Mouse (Mus musculus): ENCODE results near the gene Fbh1.
A peak's percentile ranks its signal among the peaks of the same experiment; 100 is the strongest.

Fbh1 gene

GRCm38 (mm10) chr2:11777091-11778068, at the start of gene Fbh1, which contains the start of gene Ankrd16:
Gene Fbh1 (minus strand): TSS chr2:11777582.
Gene Ankrd16 (plus strand): TSS chr2:11777876.
- DNase-seq (ENCODE audit: low spot score in 2 of 2): peak; percentile 100

- no peak for DNase-seq (ENCODE audit: low spot score in 2 of 2)
Observed at GRCm38 (mm10) chr2:11801299-11801930, 24.0 kb upstream of the Fbh1 start.

DNA sequence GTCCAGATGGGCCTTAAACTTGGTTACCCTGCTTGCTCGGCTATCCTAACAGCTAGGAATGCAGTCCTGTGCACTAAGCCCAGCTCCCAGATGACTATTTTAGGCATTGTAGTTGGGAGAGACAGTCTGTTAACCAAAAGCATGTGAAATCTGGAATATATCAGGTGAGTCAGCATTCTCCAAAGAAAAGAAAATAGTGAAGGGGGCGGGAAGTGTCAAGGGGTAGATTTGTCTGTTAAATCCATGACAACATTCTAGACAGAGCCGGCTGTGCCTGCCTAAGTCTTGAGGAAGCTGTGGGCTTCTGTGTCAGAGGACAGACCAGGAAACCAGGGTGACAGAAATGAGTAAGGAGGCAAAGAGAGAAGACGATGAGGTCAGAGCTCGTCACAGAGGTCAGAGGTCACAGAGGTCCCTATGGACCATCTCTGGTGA, 20.6 kb upstream of the Fbh1 start:
- no peak for DNase-seq (ENCODE audit: low spot score in 2 of 2)

GRCm38 (mm10) chr2:11794668-11795067, 17.3 kb upstream of the Fbh1 start:
- DNase-seq (ENCODE audit: low spot score in 2 of 2): no peak

GRCm38 (mm10) chr2:11784159-11784558, 6.8 kb upstream of the Fbh1 start:
- no peak for DNase-seq (ENCODE audit: low spot score in 2 of 2)

GRCm38 (mm10) chr2:11778087-11778823, 873 bp upstream of the Fbh1 start:
- peak; percentile 71 to 86 for DNase-seq (ENCODE audit: low spot score in 2 of 2)

GRCm38 (mm10) chr2:11776415-11776814, 967 bp downstream of the Fbh1 start:
- no peak for DNase-seq (ENCODE audit: low spot score in 2 of 2)

- no peak for DNase-seq (ENCODE audit: low spot score in 2 of 2)
Observed at GRCm38 (mm10) chr2:11775121-11775520, 2.3 kb downstream of the Fbh1 start.

DNA sequence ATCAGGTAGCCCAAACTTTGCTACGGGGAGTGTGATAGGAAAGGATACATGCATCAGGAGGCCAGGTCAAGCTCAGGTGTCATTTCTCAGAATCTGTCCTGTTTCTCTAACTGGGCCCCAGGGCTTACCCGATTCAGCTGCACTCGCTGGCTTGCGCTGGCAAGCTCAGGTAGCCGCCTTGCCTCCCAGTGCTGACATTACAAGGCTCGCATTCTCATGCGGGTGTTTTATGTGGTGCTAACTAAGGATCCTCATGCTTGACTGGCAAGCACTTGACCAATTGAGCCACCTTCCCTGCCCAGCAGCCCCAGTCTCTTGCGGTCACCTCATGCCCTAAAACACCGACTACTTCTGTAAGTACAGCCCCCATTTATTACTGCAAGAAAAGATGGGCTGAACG, 3.0 kb downstream of the Fbh1 start:
- no peak for DNase-seq (ENCODE audit: low spot score in 2 of 2)

GRCm38 (mm10) chr2:11772401-11772800, 5.0 kb downstream of the Fbh1 start:
- no peak for DNase-seq (ENCODE audit: low spot score in 2 of 2)

- no peak for DNase-seq (ENCODE audit: low spot score in 2 of 2)
Observed at GRCm38 (mm10) chr2:11771701-11772100, 5.7 kb downstream of the Fbh1 start.

DNA sequence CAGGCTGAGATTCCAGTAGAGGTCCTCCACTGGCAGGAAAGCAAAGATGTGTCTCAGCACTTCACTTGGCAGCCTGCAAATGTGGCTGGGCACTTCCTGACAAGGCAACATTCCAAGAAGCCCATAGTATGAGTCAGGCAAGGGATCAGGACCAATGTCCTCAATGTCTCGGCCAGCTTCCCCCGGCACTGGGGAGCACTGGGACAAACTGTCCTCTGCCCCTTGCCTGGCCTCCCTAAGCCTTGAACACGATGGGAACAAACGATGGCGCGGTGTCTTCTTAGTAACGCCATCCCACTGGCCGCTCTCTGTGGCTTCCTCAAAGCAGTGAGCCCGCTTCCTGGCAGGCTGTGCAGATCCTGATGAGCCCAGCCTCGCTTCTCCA, 10.2 kb downstream of the Fbh1 start:
- DNase-seq (ENCODE audit: low spot score in 2 of 2): peak in 1 of 2 experiments; percentile 6

DNA sequence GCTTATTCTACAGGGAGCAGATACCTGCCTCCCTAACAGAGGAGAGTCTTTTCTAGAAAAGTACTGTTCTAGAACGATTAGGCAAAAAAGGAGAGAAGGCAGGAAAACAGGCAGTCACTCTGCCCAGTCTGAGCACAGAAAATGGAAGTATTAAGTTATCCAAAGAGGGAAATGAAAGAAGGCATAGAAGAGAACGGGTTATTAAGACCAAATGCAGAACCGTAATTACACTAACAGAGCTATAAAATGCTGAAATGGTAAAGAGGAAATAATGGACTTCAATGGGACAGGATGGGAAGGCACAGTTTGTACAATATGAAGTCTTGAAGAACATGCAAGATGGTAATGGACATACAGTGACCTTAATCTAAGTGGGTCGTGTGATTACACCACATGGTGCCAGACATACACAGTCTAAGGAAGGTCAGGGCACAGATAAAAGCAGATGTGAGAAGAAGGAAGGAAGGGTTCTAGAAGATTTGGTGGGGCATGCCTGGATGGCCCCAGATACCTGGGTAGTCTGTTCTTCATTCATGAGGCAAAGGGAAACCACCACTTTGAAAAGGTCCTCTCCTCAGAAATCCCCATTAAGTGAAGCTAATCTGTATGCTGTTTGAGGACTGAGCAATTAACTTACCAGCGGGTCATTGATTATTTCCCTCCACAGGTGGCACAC, 10.8 kb downstream of the Fbh1 start:
- no peak for DNase-seq (ENCODE audit: low spot score in 2 of 2)

GRCm38 (mm10) chr2:11765694-11766093, 11.7 kb downstream of the Fbh1 start:
- DNase-seq (ENCODE audit: low spot score in 2 of 2): no peak

DNA sequence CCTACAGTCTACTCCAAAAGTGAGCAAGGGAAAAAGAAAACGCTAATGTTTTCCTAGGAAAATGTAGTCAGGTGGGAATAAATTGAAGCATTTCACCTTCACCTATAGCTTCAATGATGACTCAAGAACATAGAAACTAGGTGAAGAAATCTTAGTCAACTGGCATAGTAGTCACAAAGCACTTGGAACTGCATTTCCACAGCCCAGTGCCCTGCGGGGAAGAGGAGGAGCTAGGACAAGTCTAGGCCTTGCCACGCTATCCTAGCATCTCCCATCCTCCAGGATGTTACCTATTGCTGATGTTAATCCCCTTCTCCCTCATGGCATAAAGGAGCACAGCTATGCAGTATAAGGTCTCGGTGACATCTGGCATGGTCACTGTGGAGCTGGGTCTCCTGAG, 14.8 kb downstream of the Fbh1 start:
- DNase-seq (ENCODE audit: low spot score in 2 of 2): no peak

- no peak for DNase-seq (ENCODE audit: low spot score in 2 of 2)
Observed at GRCm38 (mm10) chr2:11739516-11740051, 37.8 kb downstream of the Fbh1 start.

GRCm38 (mm10) chr2:11738794-11739193, 38.6 kb downstream of the Fbh1 start:
- DNase-seq (ENCODE audit: low spot score in 2 of 2): no peak

DNA sequence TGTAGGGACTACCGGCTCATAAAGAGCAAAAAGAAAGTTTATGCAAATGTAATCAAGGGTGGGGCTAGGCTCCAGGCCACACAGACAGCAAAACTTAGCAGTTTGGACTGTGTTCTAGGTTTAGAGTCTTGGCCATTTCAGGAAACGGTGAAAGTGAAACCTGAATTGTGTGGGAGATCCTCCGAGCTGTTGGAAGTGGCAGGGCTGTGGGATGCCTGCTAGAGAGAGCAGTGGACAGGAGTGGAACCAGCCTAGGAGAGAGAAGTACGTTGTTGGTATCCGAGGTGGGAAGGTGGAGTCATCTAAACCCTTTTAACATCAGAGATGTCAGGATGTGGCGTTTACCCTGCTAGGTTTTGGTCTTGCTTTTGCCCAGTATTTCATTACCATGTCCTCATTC, 41.5 kb downstream of the Fbh1 start:
- DNase-seq (ENCODE audit: low spot score in 2 of 2): no peak

- DNase-seq (ENCODE audit: low spot score in 2 of 2): no peak
Observed at GRCm38 (mm10) chr2:11732978-11733377, 44.4 kb downstream of the Fbh1 start.

GRCm38 (mm10) chr2:11729091-11729490, 48.3 kb downstream of the Fbh1 start:
- no peak for DNase-seq (ENCODE audit: low spot score in 2 of 2)

- no peak for DNase-seq (ENCODE audit: low spot score in 2 of 2)
Observed at GRCm38 (mm10) chr2:11727574-11727973, 49.8 kb downstream of the Fbh1 start.
